Mouse (Mus musculus) cerebellum, adult 11 months (tissue): Measurements from ENCODE around the gene 4931428F04Rik.

Experiments
- DNase-seq: peaks from one replicate; pipeline ENCODE4 v3.0.0; 2022

Gene 4931428F04Rik

GRCm38 (mm10) chr8:105289805-105290460 is at the start of gene 4931428F04Rik:
Gene 4931428F04Rik, minus strand, starts transcription at chr8:105289864.
- peak; percentile 69 for DNase-seq

GRCm38 (mm10) chr8:105338992-105339391 is 49.3 kb upstream of the 4931428F04Rik start:
- DNase-seq = no peak

- DNase-seq = no peak
These were observed 46.9 kb upstream of the 4931428F04Rik start for GRCm38 (mm10) chr8:105336373-105337130.

- DNase-seq = no peak
These were observed 42.9 kb upstream of the 4931428F04Rik start for GRCm38 (mm10) chr8:105332523-105332922.

GRCm38 (mm10) chr8:105331931-105332330 is 42.3 kb upstream of the 4931428F04Rik start:
- DNase-seq = no peak

GRCm38 (mm10) chr8:105331469-105331868 is 41.8 kb upstream of the 4931428F04Rik start:
- no peak for DNase-seq

GRCm38 (mm10) chr8:105330325-105330724 is 40.7 kb upstream of the 4931428F04Rik start:
- no peak for DNase-seq

GRCm38 (mm10) chr8:105326968-105327367 is 37.3 kb upstream of the 4931428F04Rik start:
- DNase-seq = no peak

GRCm38 (mm10) chr8:105326141-105326672 is 36.5 kb upstream of the 4931428F04Rik start, which contains the start of the genes Lrrc29 and Tmem208:
Gene Lrrc29, minus strand, starts transcription at chr8:105326278.
Gene Tmem208, plus strand, starts transcription at chr8:105326354.
- DNase-seq = peak; percentile 97

- peak; percentile 43 for DNase-seq
These were observed 36.0 kb upstream of the 4931428F04Rik start for GRCm38 (mm10) chr8:105325641-105326093.

GRCm38 (mm10) chr8:105323183-105323582 is 33.5 kb upstream of the 4931428F04Rik start:
- no peak for DNase-seq

- no peak for DNase-seq
These were observed 29.1 kb upstream of the 4931428F04Rik start for GRCm38 (mm10) chr8:105318662-105319190.

GRCm38 (mm10) chr8:105317941-105318340 is 28.3 kb upstream of the 4931428F04Rik start:
- DNase-seq = no peak

GRCm38 (mm10) chr8:105315073-105315769 is 25.6 kb upstream of the 4931428F04Rik start:
- peak; percentile 58 for DNase-seq

- DNase-seq = peak; percentile 25
These were observed 24.1 kb upstream of the 4931428F04Rik start for GRCm38 (mm10) chr8:105313622-105314402.

- DNase-seq = peak; percentile 40
These were observed 23.3 kb upstream of the 4931428F04Rik start for GRCm38 (mm10) chr8:105312891-105313481.

- no peak for DNase-seq
These were observed 22.1 kb upstream of the 4931428F04Rik start for GRCm38 (mm10) chr8:105311718-105312117.

GRCm38 (mm10) chr8:105310118-105310517 is 20.5 kb upstream of the 4931428F04Rik start:
- peak; percentile 38 for DNase-seq

- peak; percentile 92 for DNase-seq
These were observed 19.6 kb upstream of the 4931428F04Rik start for GRCm38 (mm10) chr8:105309142-105309847.

- DNase-seq = no peak
These were observed 18.8 kb upstream of the 4931428F04Rik start for GRCm38 (mm10) chr8:105308428-105308827.

- peak; percentile 41 for DNase-seq
These were observed 18.0 kb upstream of the 4931428F04Rik start for GRCm38 (mm10) chr8:105307670-105308069.
